Mouse (Mus musculus): ENCODE measurements around the gene Gm28308. TPM values are rescaled to one million over a fixed set of nuclear protein-coding genes. Genes with fewer than 3 reads are reported as not detected.

Gm28308 gene
- not detected for total RNA-seq (2021)

DNA sequence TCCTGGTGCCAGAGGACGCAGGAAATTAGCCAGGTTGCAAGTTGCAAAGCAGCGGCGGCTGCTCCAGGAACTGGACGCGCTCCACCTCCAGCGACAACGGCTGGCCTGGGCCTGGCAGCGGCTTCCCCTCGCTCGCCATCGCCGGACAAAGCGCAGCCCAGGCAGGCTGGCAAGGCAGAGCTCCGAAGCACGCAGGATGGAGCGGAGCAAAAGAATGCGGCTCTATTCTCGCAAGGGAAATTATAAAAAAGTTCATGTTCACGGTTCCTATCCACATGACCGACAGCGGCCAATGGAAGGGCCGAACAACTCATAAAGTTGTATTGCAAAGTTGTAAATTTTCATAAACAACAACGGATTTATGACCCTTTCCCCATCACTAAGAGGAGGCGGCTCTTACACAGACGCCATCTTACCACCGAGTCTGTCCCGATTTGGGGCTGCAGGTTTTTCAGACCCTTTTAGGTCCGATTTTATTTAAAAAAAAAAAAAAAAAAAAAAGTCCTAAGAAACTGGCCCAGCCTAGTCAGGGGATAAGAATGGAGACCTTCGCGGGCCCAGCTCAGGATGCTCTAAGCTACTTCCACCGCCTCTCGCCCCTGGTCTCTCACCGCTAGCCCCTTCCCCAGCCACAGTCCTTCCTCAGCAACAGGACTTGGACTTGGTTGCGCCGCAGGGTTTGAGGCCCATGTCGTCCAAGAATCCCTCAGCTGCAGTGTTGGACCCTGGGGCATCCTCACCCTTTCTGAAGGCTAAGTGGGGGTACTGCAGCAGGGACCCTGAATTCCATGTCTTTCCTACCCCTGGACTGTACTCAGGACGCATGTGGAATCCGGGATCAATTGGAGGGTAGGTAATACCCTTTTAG is at the start of gene Gm28308, which contains the start of gene Hoxa3:
Gene Gm28308, minus strand, starts transcription at position 221 of the 868 bp plus-strand sequence.
Gene Hoxa3, minus strand, starts transcription at position 218 of the 868 bp plus-strand sequence.
- intact Hi-C loops (cut with DNase I), result no loop called here
- DNase-seq, result no peak

DNA sequence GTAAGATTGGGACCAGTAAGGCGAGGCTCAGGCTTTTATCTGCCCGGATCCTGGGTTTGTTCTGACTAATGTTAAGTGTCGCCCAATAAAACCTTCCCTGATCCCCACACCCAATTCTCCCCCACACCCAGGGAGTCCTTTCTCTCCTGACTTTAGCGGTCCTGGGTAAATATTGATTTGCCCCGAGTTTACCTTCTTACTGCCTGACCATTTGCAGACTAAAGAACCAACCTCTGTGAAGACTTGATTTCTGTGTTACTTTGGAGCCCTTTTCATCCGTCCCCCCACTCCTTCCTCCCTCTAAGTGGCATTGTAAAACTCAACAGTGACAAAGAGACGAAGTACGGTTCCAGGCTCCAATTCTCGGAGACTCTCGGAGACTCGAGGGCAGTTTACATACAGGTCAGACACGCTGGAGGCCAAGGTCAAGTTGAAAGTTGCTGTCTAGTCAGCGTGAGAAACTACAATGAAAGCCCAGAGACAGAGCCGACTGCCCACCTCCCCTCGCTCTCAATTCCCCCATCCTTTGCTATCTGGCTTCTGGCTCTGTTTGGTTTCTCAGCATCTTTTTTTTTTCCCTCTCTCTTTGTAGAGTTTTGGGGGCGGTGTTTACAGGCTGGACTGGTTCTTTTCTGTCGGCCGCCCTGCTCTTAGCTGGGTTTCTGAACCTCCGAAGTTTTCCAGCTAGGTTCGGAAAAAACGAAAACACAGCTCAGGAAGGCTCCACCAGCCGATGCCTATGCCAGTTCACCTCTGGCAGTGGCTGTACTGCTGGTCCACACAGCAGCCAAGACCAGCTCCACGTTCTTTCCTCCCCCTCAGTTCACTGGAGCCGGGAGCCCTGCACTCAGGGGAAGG is 49.6 kb upstream of the Gm28308 start:
- DNase-seq, result no peak
- intact Hi-C loops (cut with DNase I), result no loop called here

DNA sequence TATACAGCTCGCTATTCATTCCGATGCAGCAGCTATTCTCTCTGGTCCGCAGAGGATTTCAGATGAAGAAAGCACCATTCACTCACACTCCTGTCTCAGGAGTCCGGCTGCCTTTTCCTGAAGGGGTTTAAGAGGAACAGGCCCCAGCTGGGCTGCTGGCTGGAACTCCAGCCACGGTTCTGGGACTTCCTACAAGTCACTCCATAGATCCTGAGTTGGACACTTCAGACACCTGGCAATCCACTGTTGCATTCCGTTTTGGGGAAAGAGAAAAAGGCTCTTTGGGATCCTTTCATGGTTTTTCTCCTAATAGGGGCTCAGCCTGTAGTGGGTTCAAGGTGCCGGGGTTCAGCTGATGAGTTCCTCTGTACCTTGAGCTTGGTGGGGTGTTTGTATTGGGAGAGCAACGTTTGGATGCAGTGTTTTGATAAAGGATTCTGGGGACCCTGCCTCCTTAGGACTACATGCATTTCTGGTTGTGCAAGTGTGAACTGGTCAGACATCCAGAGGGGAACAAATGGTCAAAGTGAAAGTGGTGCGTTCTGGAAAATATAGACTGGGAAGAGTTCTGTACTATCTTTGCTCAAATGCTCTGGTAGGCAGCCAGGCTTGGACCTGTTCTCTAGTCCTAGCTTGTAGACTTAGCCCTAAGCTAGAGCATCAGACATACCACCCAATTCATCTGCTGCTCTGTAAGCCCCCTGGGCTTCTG is 48.8 kb upstream of the Gm28308 start:
- intact Hi-C loops (cut with DNase I), result no loop called here
- DNase-seq, result no peak

DNA sequence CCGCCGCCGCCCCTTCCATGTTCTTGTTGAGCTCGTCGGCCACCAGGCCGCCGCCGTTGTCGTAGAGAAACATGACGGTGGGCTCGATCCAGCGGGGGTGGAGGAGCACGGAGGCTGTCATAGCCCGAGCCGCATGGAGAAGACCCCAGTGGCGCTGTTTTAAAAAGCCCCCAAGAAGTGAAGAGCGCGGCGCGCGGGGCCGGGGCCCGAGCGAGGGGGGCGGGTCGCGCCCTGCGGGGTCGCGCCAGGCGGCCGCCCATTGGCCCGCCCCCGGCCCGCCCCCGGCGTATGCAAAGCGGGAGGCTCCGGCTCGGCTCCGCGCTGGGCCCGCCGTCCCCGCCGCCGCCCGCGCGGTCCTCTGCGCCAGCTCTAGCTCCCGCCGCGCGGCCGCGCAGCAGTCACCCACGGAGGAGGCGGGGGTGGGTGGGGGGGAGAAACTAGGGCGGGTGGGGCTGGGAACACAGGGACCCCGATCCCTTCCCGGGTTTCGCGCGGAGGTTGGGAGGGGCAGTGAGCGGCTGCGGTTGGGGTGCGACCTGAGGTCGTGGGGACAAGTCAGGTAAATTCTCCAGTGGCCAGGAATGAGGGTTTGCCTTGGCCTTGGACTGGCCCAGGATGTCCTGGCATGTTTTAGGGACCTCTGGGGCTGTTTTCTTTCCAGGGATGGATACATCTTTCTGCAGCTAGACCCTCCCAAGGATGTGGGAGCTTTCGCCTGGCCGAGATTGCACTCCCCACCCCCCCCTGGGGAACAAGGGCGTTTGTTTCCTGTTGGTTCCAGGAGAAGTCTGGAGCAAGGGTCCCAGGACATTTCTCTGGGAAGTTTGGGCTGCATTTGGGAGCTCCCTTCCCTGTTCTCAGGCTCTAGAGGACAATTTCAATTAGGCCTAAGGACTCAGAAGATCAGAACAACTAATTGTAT is 47.8 kb upstream of the Gm28308 start, which contains the start of gene Hoxa13:
Gene Hoxa13, minus strand, starts transcription at position 227 of the 922 bp plus-strand sequence.
- intact Hi-C loops (cut with DNase I), result no loop called here
- no peak for DNase-seq

DNA sequence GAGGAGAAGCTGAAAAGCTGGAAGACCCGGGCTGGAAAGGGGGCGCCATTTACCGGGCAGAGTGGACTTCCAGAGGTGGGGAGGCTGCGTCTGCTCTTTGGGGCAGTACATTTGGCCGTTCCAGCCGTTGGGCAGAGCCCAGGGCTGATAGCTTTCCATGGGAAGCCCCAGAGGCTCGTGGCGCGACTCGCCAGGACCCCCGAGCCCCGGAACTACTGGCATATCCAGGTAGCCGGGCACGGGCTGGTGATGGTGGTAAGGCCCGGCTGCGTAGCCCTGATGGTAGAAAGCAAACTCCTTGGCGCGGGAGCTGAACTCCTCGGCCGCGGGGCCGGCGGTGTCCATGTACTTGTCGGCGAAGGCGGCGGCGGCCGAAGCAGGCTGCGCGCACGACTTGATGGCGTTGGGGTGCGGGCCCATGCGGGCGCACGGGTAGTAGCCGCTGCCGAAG is 46.7 kb upstream of the Gm28308 start:
- intact Hi-C loops (cut with DNase I), result no loop called here
- DNase-seq, result no peak

DNA sequence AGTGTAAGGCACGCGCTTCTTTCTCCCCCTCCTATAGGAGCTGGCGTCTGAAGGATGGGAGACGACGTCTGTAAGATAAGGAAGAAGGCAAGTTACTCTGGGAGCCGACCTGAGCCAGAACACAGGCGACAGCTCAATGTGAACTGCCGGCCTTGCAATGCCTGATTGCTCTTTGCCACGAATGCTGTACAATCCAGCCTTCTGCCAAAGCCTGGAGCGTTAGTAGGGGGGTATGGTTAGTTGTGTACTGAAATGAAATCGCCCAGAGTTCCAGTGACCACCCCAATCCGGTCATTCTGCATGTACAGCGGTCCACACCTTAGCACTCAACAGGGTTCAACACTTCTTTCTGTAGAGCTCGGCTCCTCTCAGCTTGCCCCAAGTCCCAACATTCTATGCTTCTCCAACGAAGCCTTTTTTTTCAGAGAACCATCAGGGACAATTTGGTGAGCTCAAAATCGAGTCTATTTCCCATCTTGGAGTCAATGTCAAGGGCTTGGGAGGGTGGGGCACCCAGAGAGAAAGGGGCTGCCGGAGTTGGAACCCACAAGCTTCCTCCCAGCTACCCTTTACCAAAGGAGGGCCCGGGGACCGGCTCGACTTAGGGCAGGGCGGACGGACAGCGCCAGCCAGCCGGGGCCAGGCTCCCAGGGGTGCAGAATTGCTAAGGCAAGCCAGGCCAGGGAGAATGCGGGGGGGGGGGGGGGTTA is 46.1 kb upstream of the Gm28308 start:
- intact Hi-C loops (cut with DNase I), result no loop called here
- no peak for DNase-seq

DNA sequence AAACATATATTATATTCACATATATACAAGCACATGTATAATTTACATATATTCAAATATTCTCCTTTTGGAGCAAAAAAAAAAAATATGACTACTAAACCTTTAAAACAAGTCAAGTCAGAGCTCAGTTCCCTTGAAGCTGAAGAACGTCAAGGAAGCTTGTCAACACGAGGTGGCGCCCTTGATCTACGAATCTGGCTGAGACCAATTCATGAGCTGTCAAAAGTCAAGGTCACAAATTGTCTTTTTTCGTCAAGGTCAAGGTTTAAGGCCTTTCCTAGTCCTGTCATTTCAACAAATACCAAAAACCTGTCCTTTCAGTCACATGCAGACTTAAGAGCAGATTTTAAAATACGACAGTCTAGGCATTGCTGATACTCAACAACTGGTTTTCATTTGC is 43.8 kb upstream of the Gm28308 start:
- intact Hi-C loops (cut with DNase I), result no loop called here
- DNase-seq, result peak; percentile 87

DNA sequence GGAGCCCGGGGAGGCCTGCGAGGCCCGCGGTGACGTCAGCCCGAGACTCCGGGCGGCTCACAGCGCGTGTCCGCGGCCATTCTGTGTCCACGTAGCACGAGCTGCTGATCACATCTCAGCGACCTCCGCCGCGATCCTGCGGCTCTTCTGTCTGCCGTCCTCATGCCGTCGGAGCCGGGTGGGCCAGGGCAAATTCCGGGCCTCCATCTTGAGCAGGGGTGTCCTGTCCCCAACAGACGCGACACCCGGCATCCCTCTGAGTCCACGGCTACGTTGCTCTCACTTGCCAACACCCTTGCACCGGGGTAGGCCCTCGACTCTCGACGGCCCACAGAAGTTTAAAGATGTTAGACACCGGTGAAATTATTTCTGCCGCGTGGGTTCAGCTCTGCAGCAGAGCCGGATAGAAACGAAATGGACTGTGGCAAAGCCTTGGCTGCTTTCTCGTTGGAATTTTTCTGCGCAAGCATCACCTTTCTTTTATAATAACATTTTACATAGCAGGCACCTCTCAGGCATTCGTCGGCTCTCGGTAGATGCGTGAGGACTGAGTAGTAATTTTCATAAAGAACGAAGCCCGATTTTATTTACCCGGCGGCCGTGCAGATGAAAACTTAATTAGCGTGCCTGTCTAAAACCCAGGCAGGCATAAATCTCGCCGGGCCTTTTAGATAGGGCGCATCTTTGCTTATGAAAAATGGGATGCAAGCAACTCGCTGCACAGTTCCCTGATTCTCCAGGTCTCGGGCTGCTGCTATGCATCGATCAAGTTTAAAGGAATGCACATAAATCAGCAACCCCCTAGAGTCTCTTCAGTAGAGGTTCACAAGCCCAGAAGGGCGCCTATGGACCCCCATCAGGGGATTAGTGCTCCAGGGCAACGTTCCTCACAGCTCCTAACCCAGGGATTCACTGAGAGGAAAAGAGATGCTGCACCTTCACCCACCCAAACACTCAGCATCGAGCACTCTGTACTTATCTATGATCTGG is 40.7 kb upstream of the Gm28308 start:
- intact Hi-C loops (cut with DNase I), result no loop called here
- DNase-seq, result no peak

DNA sequence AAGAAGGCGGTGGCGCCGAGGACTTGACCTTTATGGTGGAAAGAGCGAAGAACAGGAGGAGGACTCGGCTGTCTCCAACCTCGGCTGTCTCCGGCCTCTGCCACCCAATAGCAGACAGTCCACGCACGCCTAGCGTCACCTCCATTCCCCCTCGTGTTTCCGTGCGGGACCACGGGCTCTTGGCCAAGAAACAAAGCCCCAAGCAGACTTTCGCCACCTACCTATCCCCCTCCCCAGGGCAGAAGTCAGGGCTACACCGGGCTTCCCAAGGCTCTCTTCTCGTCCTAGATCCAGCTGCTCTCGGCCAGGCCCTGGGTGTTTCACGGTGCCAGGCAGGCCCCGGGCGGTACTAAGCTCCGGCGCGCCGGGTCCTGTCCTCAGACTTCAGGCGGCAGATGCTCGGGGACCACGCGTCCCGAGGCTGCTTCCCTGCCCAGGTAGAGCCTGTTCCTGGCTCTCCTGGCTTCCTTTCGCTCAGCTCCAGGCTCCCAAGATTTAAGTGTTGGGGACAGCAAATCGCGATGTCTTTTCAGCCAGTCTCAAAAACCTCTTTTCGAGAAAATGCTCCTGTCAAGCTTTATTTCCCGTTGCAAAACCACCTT is 39.7 kb upstream of the Gm28308 start:
- intact Hi-C loops (cut with DNase I), result no loop called here
- no peak for DNase-seq

DNA sequence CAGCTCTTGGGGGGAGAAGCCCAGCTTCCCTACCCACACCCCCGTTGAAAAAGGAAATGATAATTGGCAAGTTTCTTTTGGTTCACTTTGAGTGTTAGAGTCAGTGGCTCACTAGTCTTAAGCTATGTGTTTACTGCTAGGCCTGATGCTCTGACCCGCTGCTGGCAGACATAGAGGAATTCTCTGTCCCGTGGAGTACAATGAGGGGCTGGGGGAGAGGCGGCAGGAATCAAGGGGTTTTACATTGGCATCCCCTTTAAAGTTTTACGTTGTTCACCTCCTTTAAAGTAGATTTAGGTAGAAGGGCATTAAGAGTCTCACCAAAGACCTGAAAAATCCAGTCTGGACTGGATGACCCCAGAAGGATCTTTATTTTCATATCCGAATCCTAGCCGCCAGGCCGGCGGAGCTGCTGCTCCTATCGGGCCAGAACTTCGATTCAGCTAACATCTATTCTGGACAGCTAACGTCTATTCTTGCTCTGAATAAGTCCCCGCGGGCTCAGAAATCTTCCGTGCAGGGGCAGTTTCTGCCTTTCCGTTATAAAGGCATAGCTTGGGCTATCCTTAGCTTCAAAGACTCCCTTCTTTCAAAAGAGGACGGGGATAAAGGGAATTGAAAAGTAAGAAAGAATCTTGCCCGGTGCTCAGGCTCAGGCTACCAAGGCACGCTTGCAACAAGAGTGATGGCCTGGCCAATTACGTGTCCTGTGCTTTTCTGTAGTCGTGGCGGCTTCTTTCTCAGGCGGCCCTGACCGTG is 39.1 kb upstream of the Gm28308 start:
- intact Hi-C loops (cut with DNase I), result no loop called here
- DNase-seq, result no peak

DNA sequence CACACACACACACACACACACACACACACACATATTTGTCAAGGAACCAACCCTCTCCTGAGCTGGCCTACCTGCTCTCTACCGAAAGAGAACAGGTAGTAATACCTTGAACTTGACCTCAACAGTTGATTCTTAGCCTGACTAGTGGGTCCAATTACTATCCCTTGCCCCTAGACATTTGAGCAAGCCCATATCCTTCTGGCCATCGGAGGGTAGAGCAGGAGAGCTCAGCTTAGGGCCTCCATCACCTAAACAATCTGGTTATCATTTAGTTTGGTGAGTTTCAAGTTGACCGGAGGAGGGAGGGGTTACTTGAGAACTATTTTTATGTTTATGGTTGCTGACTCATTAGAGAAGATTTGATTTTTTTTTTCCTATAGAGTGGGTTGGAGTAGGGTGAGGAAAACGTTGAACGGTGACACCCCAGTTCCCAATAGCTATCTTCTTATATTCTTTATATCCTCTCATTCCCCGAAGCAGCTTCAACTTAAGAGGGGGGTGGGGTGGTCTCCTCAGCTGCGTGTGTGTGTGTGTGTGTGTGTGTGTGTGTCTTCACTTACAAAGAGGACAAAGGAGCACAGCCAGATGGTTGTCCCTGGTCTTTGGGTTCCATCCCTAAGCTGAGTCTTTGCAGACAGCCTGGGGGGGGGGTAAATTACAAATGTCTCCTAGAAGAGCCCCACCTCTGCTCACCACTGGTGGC is 38.2 kb upstream of the Gm28308 start:
- no peak for DNase-seq
- intact Hi-C loops (cut with DNase I), result no loop called here

DNA sequence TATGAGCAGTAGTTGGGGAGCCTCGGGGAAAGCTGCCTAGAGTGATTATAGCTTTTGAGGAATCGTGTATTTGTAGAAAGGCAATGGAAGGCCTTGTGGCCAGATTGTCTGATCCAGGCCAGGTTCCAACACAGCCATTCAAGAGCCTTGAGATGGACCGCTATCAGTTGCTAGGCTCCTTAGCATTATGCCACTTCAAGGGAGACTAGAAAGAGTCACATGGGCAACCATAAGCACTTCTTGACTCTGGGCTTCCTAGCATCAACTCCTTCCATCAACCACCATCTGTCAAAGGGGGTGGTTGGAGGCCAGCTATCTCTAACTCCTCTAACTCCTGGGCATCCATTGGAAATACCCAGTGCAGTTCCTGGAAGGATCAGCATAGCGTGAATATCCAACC is 36.7 kb upstream of the Gm28308 start:
- intact Hi-C loops (cut with DNase I), result no loop called here
- DNase-seq, result no peak

DNA sequence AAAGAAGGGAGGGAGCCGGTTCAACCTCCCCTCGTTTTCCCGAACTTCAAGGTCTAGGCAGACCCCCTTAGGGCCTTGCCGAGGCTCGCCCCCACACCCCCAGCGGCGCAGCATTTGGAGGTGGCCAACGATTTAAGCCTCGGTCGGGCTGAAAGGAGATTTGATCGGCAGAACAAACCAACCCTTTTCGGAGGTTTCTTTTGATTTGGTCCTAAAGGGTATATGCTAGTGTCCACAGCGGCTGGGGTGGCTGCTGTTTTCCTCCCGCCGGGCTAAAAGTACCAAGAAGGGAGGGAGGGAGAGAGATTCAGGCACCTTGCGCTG is 36.2 kb upstream of the Gm28308 start:
- intact Hi-C loops (cut with DNase I), result no loop called here
- no peak for DNase-seq

DNA sequence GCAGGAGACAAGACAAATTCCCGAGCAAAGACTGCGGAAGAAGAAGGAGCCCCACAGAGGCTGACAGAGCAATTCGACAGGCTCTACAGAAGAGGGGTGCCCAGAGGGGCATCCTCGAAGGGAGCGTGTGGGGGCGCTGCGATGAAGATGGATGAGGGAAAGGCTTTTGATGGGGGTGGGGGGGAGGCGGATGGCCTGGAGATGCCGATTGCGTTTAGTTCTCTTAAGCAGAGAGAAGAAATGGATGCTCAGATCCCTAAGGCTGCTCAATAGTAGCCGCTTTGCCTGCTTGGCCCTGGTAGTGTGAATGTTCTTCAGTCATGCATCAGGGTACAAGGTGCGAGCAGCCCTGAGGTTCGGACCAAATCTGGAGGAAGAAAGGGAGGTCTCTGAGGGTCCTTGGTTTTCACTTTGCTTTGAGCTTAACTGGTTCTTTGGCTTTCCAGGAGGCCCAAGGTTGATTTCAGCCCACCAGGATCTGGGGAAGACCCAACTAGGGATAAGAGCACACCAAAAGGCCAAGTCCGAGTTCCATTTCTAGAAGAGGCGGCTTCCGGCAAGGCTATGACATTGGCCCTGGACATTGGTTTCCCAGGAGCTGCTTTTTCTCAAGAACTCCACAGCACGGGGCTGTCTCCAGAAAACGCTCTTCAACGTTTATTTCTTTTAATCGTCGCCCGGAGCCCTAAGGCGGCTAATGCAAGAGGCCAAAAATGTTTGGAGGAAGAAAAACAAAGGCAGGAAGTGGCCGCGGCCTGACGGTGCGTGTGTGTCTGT is 35.7 kb upstream of the Gm28308 start:
- DNase-seq, result no peak

DNA sequence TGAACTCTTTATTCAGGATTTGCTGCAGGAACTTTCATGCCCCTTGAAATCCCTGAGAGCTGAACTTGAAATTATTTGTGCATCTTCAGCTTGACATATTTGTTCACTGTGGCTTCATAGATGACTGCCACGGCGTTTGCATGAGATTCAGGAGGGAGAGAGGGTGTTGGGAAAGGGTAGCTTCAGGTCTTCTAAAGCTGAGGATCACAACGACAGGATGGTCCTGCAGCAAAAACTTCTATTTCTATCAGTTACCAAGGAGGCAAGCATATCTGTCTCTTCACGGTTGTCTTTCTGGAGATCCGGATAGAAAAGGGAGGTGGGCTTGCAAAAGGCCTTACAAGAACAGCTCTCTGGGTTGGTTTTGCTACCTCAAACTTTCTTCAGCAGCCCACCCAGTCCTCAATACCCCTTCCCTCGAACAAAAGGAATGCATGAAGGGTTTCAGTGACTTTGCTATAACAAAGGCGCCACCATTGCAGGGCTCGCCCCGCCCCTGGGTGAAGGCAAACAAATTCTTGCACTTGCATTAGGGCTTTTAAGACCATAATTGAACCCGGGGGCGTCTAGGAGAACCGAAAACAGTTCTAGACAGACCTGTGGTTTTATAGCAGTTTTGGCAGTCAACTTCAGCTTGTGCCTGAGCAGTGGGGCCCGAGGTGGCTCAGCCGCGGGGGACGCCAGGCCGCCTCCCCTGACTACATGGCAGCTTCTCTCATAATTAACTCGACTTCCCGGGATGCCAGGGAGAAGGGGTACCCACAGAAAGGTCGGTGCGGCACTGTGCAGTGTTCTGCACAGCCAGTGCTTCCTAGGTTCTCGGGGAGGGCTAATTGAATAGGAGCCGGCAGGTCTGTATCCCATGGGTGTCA is 34.9 kb upstream of the Gm28308 start:
- intact Hi-C loops (cut with DNase I), result no loop called here
- DNase-seq, result no peak

More for the DNA sequence above, 35.7 kb upstream of the Gm28308 start:
- intact Hi-C loops (cut with DNase I), result no loop called here
